Mouse (Mus musculus) common myeloid progenitor, adult 5-6 weeks (primary cell): ENCODE results near the gene Npvf. TPM values are rescaled to one million over a fixed set of nuclear protein-coding genes. Genes with fewer than 3 reads are reported as not detected.

Experiments used
- ATAC-seq: replicated peaks from 2 replicates; pipeline ENCODE4 v1.8.0; 2016; ENCODE audit warnings: low read depth, mild to moderate bottlenecking, moderate TSS enrichment, inconsistent platforms; ENCODE audit not compliant: poor library complexity, severe bottlenecking
- total RNA-seq: library from RNA; stranded (forward); fragments of 200-1000, 187-1606 nt; gene quantifications from 2 replicates; pipeline ENCODE4 v1.2.3, GENCODE M21; 2017

The Npvf gene
- total RNA-seq, 1 experiment from 2014 or later: not detected

DNA sequence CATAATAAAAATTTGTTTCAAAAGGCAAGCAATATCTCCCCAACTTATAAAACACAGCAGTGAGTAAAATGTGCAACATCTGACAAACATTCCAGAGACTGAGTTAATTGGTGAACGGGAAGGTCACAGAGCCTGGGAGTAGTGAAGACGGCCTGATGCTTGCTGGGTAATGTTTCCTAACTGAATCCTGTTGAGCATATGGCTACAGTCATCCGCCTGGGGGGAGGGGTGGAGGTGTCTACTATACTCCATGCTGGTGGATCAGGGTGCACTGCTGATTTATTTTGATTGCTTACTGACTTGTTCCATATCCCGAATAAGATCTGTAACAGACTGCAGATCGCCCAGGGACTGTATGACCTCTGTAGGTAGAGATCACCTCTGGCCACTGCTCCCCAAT lies 12.3 kb downstream of the Npvf start:
- ATAC-seq: no peak

DNA sequence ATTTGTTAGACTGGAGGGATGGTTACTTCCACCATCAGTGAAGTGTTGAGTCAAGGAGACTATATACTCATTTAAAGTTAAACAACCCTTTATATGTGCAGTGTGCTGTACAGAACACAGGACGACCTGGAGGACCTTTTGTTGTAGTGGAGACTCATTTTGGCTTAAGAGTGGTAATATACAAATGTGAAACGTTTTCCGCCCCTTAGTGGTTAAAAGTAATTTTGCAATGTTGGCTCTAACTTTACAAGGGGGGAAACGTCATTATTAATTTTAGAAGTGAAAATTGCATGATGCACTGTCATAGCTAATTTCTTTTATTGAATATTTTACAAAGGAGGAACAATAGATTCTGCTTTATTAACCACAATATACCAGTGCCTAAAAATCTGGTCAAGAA lies 13.9 kb downstream of the Npvf start:
- no peak for ATAC-seq

DNA sequence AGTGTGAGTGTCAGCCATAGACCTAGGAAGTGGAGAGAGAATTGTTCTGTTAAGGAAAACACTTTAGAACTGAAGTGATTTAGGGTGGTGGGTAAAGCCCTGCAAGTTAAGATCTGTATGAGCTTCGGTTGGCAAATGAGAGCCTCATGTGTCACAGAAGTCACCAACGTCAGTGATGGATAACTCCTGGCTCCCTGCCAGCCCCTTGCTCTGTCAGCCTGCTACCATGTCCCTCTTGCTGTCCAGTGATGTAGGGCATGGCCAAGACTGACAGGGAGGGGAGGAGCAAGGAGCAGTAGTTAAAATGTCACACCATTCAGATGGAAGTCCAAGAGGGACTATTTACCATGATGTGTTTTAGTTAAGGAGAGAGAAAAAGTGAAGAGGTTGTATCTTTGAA lies 14.6 kb downstream of the Npvf start:
- ATAC-seq: no peak

DNA sequence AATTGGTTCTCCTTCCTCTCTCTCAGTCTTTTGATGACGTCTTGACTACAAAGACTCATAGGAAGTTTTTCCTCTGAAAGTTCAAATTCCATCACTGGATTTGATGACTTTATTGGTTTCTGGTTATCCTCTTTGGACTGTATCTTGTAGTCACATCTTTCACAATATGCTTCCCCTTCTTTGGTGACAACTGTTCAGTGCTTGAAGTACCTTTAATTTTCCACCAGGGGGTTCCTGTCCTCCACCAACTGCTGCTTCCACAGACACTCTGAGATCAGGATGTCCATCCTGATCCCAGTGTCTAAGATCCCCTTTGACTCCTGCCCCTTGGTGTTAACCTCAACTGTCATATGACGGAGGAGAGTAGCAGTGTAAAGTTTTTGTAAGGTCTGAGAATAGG lies 28.1 kb downstream of the Npvf start:
- ATAC-seq: peak; percentile 85

GRCm38 (mm10) chr6:50618273-50618672 lies 36.0 kb downstream of the Npvf start:
- peak; percentile 78 for ATAC-seq

DNA sequence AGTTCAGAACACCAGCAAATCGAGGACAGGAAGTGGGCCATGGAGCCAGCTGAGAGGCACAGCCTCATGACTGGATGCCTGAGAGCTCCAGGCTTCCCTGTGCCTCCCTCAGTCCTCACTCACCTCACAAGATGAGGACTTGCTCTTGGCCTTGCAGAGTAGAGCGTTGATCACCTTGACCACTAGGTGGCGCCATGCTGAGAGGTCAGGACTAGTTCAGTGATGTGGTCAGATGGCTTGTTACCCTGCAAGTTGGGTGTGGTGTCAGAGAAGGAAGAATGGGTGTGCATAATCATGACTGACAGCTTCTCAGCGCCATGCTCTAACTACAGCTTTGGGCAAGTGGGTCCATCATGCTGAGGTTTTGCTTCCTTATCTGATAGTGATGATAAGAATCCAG lies 52.6 kb downstream of the Npvf start:
- ATAC-seq: peak; percentile 51

Other genes starting within 250 kb of the Npvf start
- 13.1 and 15.4 TPM in 2 replicates for gene Osbpl3, start 198.2 kb downstream of the Npvf start, total RNA-seq
- 127 TPM in 2 replicates for gene Cycs, start 87.9 kb downstream of the Npvf start, total RNA-seq
- 0.69 and 0.82 TPM in 2 replicates for gene 4921507P07Rik, start 57.8 kb downstream of the Npvf start, total RNA-seq